29 mouse cellular contexts compared by ENCODE assay signal in genomic region chr7:130082662-130083061, GRCm38 (mm10).
"Had no signal": no experiment of that assay in that cellular context is flagged by ENCODE, and none has a peak within 500 bp of the region (broad histone marks: within the 10 kb centered on the region; RNA-seq: fewer than 3 reads in every experiment).

No protein-coding gene starts in this region.

- H3K9me3 ChIP-seq: heart, embryonic 13.5 days; heart, embryonic 15.5 days; hindbrain, embryonic 10.5 days; hindbrain, embryonic 12.5 days; intestine, embryonic 15.5 days; limb, embryonic 10.5 days; limb, embryonic 12.5 days; liver, embryonic 13.5 days; liver, embryonic 15.5 days had no signal

- H3K27me3 ChIP-seq: heart, embryonic 13.5 days; heart, embryonic 15.5 days; hindbrain, embryonic 12.5 days; intestine, embryonic 15.5 days; limb, embryonic 12.5 days; liver, embryonic 13.5 days; liver, embryonic 15.5 days had no signal

- H3K9ac ChIP-seq: heart, embryonic 13.5 days; heart, embryonic 15.5 days; hindbrain, embryonic 12.5 days; hindbrain, embryonic 14.5 days; intestine, embryonic 15.5 days; limb, embryonic 12.5 days; liver, embryonic 13.5 days; liver, embryonic 15.5 days; liver, postnatal 0 days had no signal

- H3K27ac ChIP-seq: gastrocnemius, adult 2 months; heart, adult 2 months; heart, embryonic 13.5 days; heart, embryonic 15.5 days; hindbrain, embryonic 10.5 days; hindbrain, embryonic 12.5 days; hindbrain, embryonic 14.5 days; intestine, embryonic 15.5 days; kidney, postnatal 0 days; left cerebral cortex, adult 2 months; limb, embryonic 10.5 days; limb, embryonic 12.5 days; liver, embryonic 13.5 days; liver, embryonic 15.5 days had no signal

- ATAC-seq: hindbrain, embryonic 16.5 days; inflammation-experienced regulatory T-cells, adult 6 months; intestine, embryonic 15.5 days; intestine, postnatal 0 days; liver, postnatal 0 days had no signal

- DNase-seq: gastrocnemius, adult 2 months; gastrocnemius, postnatal 10 days; gastrocnemius, postnatal 25 days; heart, adult 2 months; heart, postnatal 14 days; heart, postnatal 4 days; kidney, adult 18-20 months; kidney, adult 8-10 months; kidney, postnatal 14 days; kidney, postnatal 4 days; liver; liver, embryonic 13.5 days; liver, postnatal 0 days had no signal

- H3K4me1 ChIP-seq: heart, embryonic 13.5 days; heart, embryonic 15.5 days; hindbrain, embryonic 12.5 days; limb, embryonic 12.5 days; liver, embryonic 13.5 days; liver, embryonic 15.5 days had no signal

- H3K4me2 ChIP-seq: heart, embryonic 11.5 days; heart, embryonic 13.5 days; heart, embryonic 15.5 days; hindbrain, embryonic 12.5 days; hindbrain, embryonic 14.5 days; intestine, embryonic 15.5 days; limb, embryonic 12.5 days; liver, embryonic 11.5 days; liver, embryonic 13.5 days; liver, embryonic 15.5 days had no signal

- H3K36me3 ChIP-seq: heart, embryonic 13.5 days; heart, embryonic 15.5 days; hindbrain, embryonic 10.5 days; hindbrain, embryonic 12.5 days; intestine, embryonic 15.5 days; limb, embryonic 10.5 days; limb, embryonic 12.5 days; liver, embryonic 13.5 days; liver, embryonic 15.5 days had no signal

- H3K4me3 ChIP-seq: gastrocnemius, adult 2 months; heart, adult 2 months; heart, embryonic 13.5 days; heart, embryonic 15.5 days; hindbrain, embryonic 10.5 days; hindbrain, embryonic 12.5 days; intestine, embryonic 15.5 days; left cerebral cortex, adult 2 months; limb, embryonic 10.5 days; limb, embryonic 12.5 days; liver, embryonic 13.5 days; liver, embryonic 15.5 days had no signal
